Mouse (Mus musculus): ENCODE data around the gene Tlnrd1.

Gene Tlnrd1

DNA sequence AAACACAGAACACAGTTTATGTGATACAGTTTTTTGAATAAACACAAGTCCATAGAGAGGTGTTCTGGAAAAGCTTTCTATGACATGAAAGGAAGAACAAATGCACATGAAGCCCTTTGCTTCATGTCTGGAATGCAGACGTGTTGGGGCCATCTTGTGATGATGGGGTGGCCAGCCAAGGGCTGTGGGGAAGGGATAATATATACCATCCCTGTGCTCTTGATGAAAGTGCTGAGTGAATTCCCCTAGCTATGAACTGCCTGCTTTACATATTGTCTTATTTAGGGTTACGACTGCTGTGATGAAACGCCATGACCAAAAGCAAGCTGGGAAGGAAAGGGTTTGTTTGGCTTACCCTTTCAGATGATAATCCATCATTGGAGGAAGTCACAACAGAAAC, 39.3 kb downstream of the Tlnrd1 start:
- no peak for DNase-seq (ENCODE audit: low read depth, low spot score)

DNA sequence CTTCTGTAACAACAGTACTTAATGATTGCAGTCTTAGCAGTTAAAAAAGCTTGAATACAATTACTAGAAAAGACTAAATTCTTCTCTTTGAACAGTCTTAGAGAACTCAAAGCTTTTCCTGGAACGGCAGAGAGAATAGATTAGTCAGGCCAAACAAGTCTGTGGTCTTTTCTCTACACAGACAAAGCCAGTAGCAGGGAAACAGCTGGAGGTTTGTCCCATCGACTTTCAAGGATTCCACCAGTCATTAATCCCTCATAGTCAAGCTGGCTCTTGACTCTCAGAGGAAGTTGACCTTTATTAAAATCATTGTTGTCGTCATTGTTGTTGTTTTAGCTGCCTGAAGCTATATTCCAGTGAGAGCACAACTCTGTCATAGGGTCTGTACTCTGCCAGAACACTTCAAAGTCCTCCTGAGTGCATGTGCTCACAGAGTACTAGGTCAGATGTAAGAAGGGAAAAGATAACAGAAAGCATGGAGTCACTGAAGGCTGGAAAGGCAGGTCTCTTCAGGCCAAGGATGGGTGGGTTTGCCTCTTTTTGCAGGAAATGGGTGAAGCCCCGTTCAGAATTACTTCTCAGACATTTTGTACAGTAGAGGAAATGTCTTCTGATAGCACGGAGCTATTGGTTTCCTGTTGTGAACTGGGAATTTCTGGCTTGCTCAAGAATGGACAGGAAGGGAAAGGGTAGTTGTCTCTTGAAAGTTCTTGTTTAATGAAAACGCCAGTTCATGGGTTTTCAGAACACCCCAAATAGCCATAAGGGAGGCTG, 41.4 kb downstream of the Tlnrd1 start:
- DNase-seq (ENCODE audit: low read depth, low spot score): peak; percentile 62

DNA sequence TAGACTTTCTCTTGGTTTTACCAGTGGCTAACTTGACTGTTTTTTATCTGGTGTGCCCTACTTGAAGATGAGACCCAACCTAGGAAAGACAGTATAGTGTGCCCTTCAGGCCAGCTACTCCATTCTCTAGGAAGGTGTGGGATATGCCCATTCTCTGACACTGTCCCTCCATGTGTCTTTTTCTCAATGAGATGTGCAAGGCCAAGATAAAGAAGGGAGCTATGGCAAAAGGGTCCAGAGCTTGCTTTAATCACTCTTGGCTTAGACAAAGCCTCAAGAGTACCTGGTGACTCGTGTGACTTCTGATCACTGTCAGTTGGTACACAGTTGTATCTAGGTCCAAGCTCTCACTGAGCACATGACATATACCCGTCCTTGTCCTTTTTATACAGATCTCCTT, 44.0 kb downstream of the Tlnrd1 start:
- no peak for DNase-seq (ENCODE audit: low read depth, low spot score)

DNA sequence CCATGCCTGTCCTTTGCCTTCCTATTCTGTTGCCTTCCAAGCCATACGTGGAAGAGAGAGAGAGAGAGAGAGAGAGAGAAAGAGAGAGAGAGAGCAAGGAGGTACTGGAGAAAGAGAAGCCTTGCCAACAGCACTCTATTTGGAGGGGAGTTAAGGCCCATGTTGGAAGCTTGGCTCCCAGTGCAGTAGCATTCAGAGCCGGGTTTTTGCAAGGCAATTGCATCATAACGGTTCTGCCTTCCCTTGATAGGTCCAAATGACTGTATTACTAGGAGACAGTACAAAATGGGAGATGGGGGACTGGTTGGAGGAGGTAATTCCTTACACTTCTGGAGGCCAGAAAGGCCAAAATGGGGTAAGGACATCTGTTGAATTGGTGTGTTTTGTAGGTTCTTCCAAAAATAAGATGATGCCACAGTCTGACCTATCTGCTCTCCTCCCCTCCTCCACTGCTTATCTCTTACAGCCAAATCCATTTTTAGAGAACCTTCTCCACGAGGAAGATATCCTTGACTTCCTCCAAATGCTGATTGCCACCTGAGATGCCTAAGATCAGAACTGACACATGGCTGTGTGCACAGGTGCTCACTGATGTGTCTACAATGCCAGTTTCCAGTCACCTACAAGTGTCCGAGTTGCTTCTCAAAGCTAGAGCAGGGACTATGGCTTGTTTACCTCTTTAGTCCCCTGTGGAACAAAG, 45.4 kb downstream of the Tlnrd1 start:
- no peak for DNase-seq (ENCODE audit: low read depth, low spot score)

Measured in ZHBTc4 (cell line).